Mouse (Mus musculus): ENCODE measurements at regions not wholly inside any gene's neighbourhood (a gene's known extent, or its start where the extent isn't known, plus 50 kb on each side); places are given as distances from the start of the nearest gene placed in this dataset.

DNA sequence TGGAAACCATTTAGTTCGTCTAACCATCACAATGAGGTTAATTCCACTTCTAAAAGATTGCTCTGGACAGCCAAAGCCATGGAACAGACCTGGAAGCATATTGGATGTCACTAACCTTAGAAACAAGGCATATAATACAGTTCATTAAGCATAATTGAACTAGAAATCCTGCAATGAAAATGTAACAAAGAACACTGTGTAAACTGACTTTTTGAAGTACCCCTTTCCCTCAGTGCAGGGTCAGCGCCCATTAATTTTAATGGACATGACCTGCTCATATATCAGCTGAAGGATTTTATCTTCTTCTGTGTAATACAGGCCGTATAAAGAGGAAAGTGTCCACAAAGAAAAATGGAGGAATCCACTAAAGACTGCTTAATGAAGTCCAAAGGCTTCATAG, 263.7 kb downstream of the Tpbg start:
- TF ChIP-seq CTCF (IDR thresholded peaks at IDR 0.05; ENCODE audit: extremely low read depth, insufficient read depth, low read length): no peak
- no peak for TF ChIP-seq POLR2A (IDR thresholded peaks at IDR 0.05; ENCODE audit: extremely low read depth, insufficient read depth, low read length)
